In the genomic region with DNA sequence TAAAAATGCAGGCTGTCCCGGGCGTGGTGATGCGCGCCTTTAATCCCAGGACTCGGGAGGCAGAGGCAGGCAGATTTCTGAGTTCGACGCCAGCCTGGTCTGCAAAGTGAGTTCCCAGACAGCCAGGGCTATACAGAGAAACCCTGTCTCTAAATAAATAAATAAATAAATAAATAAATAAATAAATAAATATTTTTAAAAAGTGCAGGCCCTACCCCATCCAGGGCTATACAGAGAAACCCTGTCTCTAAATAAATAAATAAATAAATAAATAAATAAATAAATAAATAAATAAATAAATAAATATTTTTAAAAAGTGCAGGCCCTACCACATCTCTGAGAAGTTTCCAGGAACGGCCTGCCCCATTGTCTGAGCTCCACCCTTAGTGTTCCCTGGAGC, we compare ENCODE assay signal across 8 mouse cellular contexts.
DNase-seq lines count a peak whose midpoint lies in the region; ATAC-seq lines count a peak whose summit lies in the region.
"Not testable (repeated sequence)": the region's sequence is repeated elsewhere in the genome, so short reads cannot be mapped to it uniquely, and the experiment has no call there.

No protein-coding gene starts in this region.

- not testable (repeated sequence) for H3K27me3 ChIP-seq in embryonic facial prominence, embryonic 13.5 days; forebrain, embryonic 11.5 days (ENCODE audit: control insufficient read depth, insufficient read depth, low read length); heart, embryonic 11.5 days (ENCODE audit: control insufficient read depth, insufficient read depth, low read length); intestine, embryonic 14.5 days (replicated peaks; ENCODE audit: control insufficient read depth, insufficient read depth, low read length); limb, embryonic 11.5 days (ENCODE audit: control insufficient read depth, insufficient read depth, low read length); lung, embryonic 15.5 days; midbrain, embryonic 16.5 days (ENCODE audit: control insufficient read depth, insufficient read depth, low read depth, low read length); stomach, embryonic 14.5 days (ENCODE audit: control insufficient read depth, insufficient read depth, low read length)

- not testable (repeated sequence) for H3K36me3 ChIP-seq in embryonic facial prominence, embryonic 13.5 days; forebrain, embryonic 11.5 days (ENCODE audit: control insufficient read depth, insufficient read depth, low read length); heart, embryonic 11.5 days (ENCODE audit: control insufficient read depth, insufficient read depth, low read length); intestine, embryonic 14.5 days (ENCODE audit: control insufficient read depth, insufficient read depth, low read length); limb, embryonic 11.5 days (ENCODE audit: control insufficient read depth, insufficient read depth, low read length); lung, embryonic 15.5 days; midbrain, embryonic 16.5 days (ENCODE audit: control insufficient read depth, insufficient read depth, low read length); stomach, embryonic 14.5 days (ENCODE audit: control insufficient read depth, insufficient read depth, low read length)

- not testable (repeated sequence) for H3K4me1 ChIP-seq in embryonic facial prominence, embryonic 13.5 days; forebrain, embryonic 11.5 days (replicated peaks; ENCODE audit: control insufficient read depth, insufficient read depth, low read length); heart, embryonic 11.5 days (ENCODE audit: control insufficient read depth, insufficient read depth, low read length); intestine, embryonic 14.5 days (replicated peaks; ENCODE audit: control insufficient read depth, insufficient read depth, low read length); limb, embryonic 11.5 days (ENCODE audit: control insufficient read depth, insufficient read depth, low read length); lung, embryonic 15.5 days; midbrain, embryonic 16.5 days (ENCODE audit: control insufficient read depth, insufficient read depth, low read length); stomach, embryonic 14.5 days (ENCODE audit: control insufficient read depth, insufficient read depth, low read length)

- H3K27ac ChIP-seq in embryonic facial prominence, embryonic 13.5 days; forebrain, embryonic 11.5 days (ENCODE audit: low read depth, low read length); heart, embryonic 11.5 days (ENCODE audit: low read depth, low read length); intestine, embryonic 14.5 days (ENCODE audit: low read depth); limb, embryonic 11.5 days (replicated peaks; ENCODE audit: low read depth, low read length); lung, embryonic 15.5 days; midbrain, embryonic 16.5 days (ENCODE audit: low read length); stomach, embryonic 14.5 days (ENCODE audit: low read length): not testable (repeated sequence)

- H3K9me3 ChIP-seq in embryonic facial prominence, embryonic 13.5 days; forebrain, embryonic 11.5 days (ENCODE audit: control insufficient read depth, low read length); heart, embryonic 11.5 days (replicated peaks; ENCODE audit: control insufficient read depth, low read length); intestine, embryonic 14.5 days (ENCODE audit: control insufficient read depth, low read length); limb, embryonic 11.5 days (ENCODE audit: control insufficient read depth, low read length); lung, embryonic 15.5 days; midbrain, embryonic 16.5 days (replicated peaks; ENCODE audit: control insufficient read depth, low read length, poor library complexity, severe bottlenecking); stomach, embryonic 14.5 days (ENCODE audit: control insufficient read depth, low read depth, low read length): not testable (repeated sequence)

- not testable (repeated sequence) for H3K4me2 ChIP-seq in embryonic facial prominence, embryonic 13.5 days; forebrain, embryonic 11.5 days (ENCODE audit: low read depth, low read length, severe bottlenecking); heart, embryonic 11.5 days; intestine, embryonic 14.5 days (ENCODE audit: low read length); limb, embryonic 11.5 days (ENCODE audit: low read depth, severe bottlenecking); lung, embryonic 15.5 days; midbrain, embryonic 16.5 days (ENCODE audit: low read length); stomach, embryonic 14.5 days (replicated peaks; ENCODE audit: low read depth, low read length)

- DNase-seq in forebrain, embryonic 11.5 days (ENCODE audit: low spot score); intestine, embryonic 14.5 days (ENCODE audit: low spot score); limb, embryonic 11.5 days (ENCODE audit: low spot score): not testable (repeated sequence)

- 95% methylated on average over 8 of the region's 8 CpGs for WGBS in embryonic facial prominence, embryonic 13.5 days
- 92% methylated on average over 8 of the region's 8 CpGs for WGBS in forebrain, embryonic 11.5 days
- WGBS in heart, embryonic 11.5 days (ENCODE audit: insufficient replicate concordance), result 91% methylated on average over 8 of the region's 8 CpGs
- 93% methylated on average over 8 of the region's 8 CpGs for WGBS in intestine, embryonic 14.5 days
- WGBS in limb, embryonic 11.5 days, result 95% methylated on average over 8 of the region's 8 CpGs
- 92% methylated on average over 8 of the region's 8 CpGs for WGBS in lung, embryonic 15.5 days
- WGBS in midbrain, embryonic 16.5 days, result 93% methylated on average over 8 of the region's 8 CpGs
- WGBS in stomach, embryonic 14.5 days, result 95% methylated on average over 8 of the region's 8 CpGs

- 0 out of 2 replicates have a peak, but pooled peaks have one; percentile 43 for ATAC-seq in embryonic facial prominence, embryonic 13.5 days (ENCODE audit: insufficient number of reproducible peaks, insufficient read depth, low FRiP score, low TSS enrichment, low read depth)
- ATAC-seq in forebrain, embryonic 11.5 days (replicated peaks; ENCODE audit: low FRiP score), result peak; percentile 42; the same call in 1 of the 2 replicates
- 0 out of 2 replicates have a peak, but pooled peaks have one; percentile 39 for ATAC-seq in heart, embryonic 11.5 days (replicated peaks; ENCODE audit: insufficient number of reproducible peaks, low FRiP score, low TSS enrichment)
- peak; percentile 47; the same call in 1 of the 2 replicates for ATAC-seq in intestine, embryonic 14.5 days (replicated peaks; ENCODE audit: low FRiP score, low TSS enrichment, low read depth)
- 0 out of 2 replicates have a peak, but pooled peaks have one; percentile 54 for ATAC-seq in limb, embryonic 11.5 days (ENCODE audit: insufficient number of reproducible peaks, low FRiP score, low TSS enrichment, low read depth)
- 0 out of 2 replicates have a peak, but pooled peaks have one; percentile 27 for ATAC-seq in lung, embryonic 15.5 days (ENCODE audit: borderline replicate concordance, extremely low read depth, low FRiP score, low TSS enrichment)
- 0 out of 2 replicates have a peak, but pooled peaks have one; percentile 21 for ATAC-seq in midbrain, embryonic 16.5 days
- ATAC-seq in stomach, embryonic 14.5 days (ENCODE audit: insufficient number of reproducible peaks, insufficient read depth, low FRiP score, low read depth), result peak; percentile 42; the same call in 1 of the 2 replicates

- not testable (repeated sequence) for H3K4me3 ChIP-seq in embryonic facial prominence, embryonic 13.5 days; forebrain, embryonic 11.5 days (ENCODE audit: low read depth, low read length); heart, embryonic 11.5 days (ENCODE audit: low read depth, low read length); intestine, embryonic 14.5 days (ENCODE audit: low read depth, low read length); limb, embryonic 11.5 days (ENCODE audit: low read depth, low read length); lung, embryonic 15.5 days; midbrain, embryonic 16.5 days (ENCODE audit: low read depth, low read length); stomach, embryonic 14.5 days (ENCODE audit: low read depth, low read length)

- not testable (repeated sequence) for H3K9ac ChIP-seq in embryonic facial prominence, embryonic 13.5 days; forebrain, embryonic 11.5 days (ENCODE audit: low read length); heart, embryonic 11.5 days (ENCODE audit: low read depth, low read length); intestine, embryonic 14.5 days (ENCODE audit: low read length); limb, embryonic 11.5 days (ENCODE audit: low read length); lung, embryonic 15.5 days; midbrain, embryonic 16.5 days (ENCODE audit: low read depth, low read length); stomach, embryonic 14.5 days (replicated peaks; ENCODE audit: low read depth, low read length)
